Mouse (Mus musculus) lung, embryonic 14.5 days (tissue): ENCODE data around the gene Arnt2. TPM values are rescaled to one million over a fixed set of nuclear protein-coding genes. Genes with fewer than 3 reads are reported as not detected.

Experiments
- ATAC-seq: fragments of 200-750 bp; cut with Nextera tagmentation; 2 replicates; pipeline ENCODE4 v1.8.0; 2017; ENCODE audit warnings: mild to moderate bottlenecking, moderate TSS enrichment, moderate library complexity; ENCODE audit not compliant: insufficient read depth
- DNase-seq: peaks from one replicate; pipeline ENCODE4 v3.0.0-alpha.2; 2015
- H3K27ac ChIP-seq: fragments of 300-500 bp; sonication (generic); 2 replicates; pipeline ENCODE4 v1.5.1; 2014; ENCODE audit warnings: low read depth, mild to moderate bottlenecking, moderate library complexity
- H3K27me3 ChIP-seq: fragments of 300-500 bp; sonication (generic); 2 replicates; pipeline ENCODE4 v1.6.1; 2014; ENCODE audit warnings: low read length, control low read depth; ENCODE audit not compliant: insufficient read depth
- H3K36me3 ChIP-seq: fragments of 300-500 bp; sonication (generic); 2 replicates; pipeline ENCODE4 v1.6.1; 2014; ENCODE audit warnings: control low read depth; ENCODE audit not compliant: insufficient read depth
- H3K4me1 ChIP-seq: fragments of 300-500 bp; sonication (generic); 2 replicates; pipeline ENCODE4 v1.6.1; 2014; ENCODE audit warnings: antibody characterized with exemption, control low read depth; ENCODE audit not compliant: insufficient read depth
- H3K4me2 ChIP-seq: fragments of 300-500 bp; sonication (generic); 2 replicates; pipeline ENCODE4 v1.6.1; 2014; ENCODE audit warnings: mild to moderate bottlenecking
- H3K4me3 ChIP-seq: fragments of 300-500 bp; sonication (generic); 2 replicates; pipeline ENCODE4 v1.5.1; 2014; ENCODE audit warnings: low read depth, low read length
- H3K9ac ChIP-seq: fragments of 300-500 bp; sonication (generic); 2 replicates; pipeline ENCODE4 v1.6.1; 2014
- H3K9me3 ChIP-seq: fragments of 300-500 bp; sonication (generic); 2 replicates; pipeline ENCODE4 v1.6.1; 2016; ENCODE audit warnings: low read depth, low read length, control low read depth
- CTCF ChIP-seq: IDR thresholded peaks from 2 replicates; pipeline ENCODE4 v1.5.1; 2016; ENCODE audit warnings: antibody characterized with exemption, low read depth
- WGBS: fragments of 180-500 bp; shearing (Covaris S2); extraction: QIAGEN DNeasy Blood & Tissue Kit; methylation state at CpG from one replicate; pipeline ENCODE4 v1.1.7; 2014; 5-methylcytosine and 5-hydroxymethylcytosine counted together
- polyA plus RNA-seq: library from polyadenylated mRNA; unstranded; fragments of >200 nt; fragmentation: Nextera tagmentation; extraction: Ambion mirVana; gene quantifications from 2 replicates; pipeline ENCODE4 v1.2.1, GENCODE M21; 2014

Gene Arnt2
- polyA plus RNA-seq, 1 experiment from 2014 or later: 14.4 TPM

GRCm38 (mm10) chr7:84314742-84315141 lies 95.2 kb downstream of the Arnt2 start:
- Histone ChIP-seq H3K9ac (no peak overlapping the region), H3K4me1 (no peaks in the 10 kb centered on the region; the same call in 1 of the 2 replicates), H3K9me3 (no peaks in the 10 kb centered on the region), H3K27ac (no peak overlapping the region), H3K4me3 (no peak overlapping the region), H3K27me3 (no peaks in the 10 kb centered on the region), H3K36me3 (peaks cover 8% of the 10 kb centered on the region; the same call in 1 of the 2 replicates), H3K4me2 (no peak overlapping the region)
- DNase-seq (no peak), ATAC-seq (no peak)
- TF ChIP-seq CTCF: no peak
- WGBS: 95% methylated on average over 2 of the region's 2 CpGs

- Histone ChIP-seq H3K27me3 (no peaks in the 10 kb centered on the region), H3K27ac (no peak overlapping the region), H3K9me3 (no peaks in the 10 kb centered on the region), H3K4me2 (no peak overlapping the region), H3K4me3 (no peak overlapping the region), H3K9ac (no peak overlapping the region), H3K4me1 (no peaks in the 10 kb centered on the region; the same call in 1 of the 2 replicates), H3K36me3 (peaks cover 8% of the 10 kb centered on the region; the same call in 1 of the 2 replicates)
- no peak for ATAC-seq
- TF ChIP-seq CTCF: no peak
- 54% methylated on average over 3 of the region's 3 CpGs for WGBS
- DNase-seq: peak; percentile 37
Measured at GRCm38 (mm10) chr7:84311624-84312023, 98.4 kb downstream of the Arnt2 start.

- Histone ChIP-seq H3K9ac (no peak overlapping the region), H3K27me3 (no peaks in the 10 kb centered on the region), H3K27ac (no peak overlapping the region), H3K36me3 (peaks cover 8% of the 10 kb centered on the region; the same call in 1 of the 2 replicates), H3K9me3 (no peaks in the 10 kb centered on the region), H3K4me2 (no peak overlapping the region), H3K4me1 (no peaks in the 10 kb centered on the region; the same call in 1 of the 2 replicates), H3K4me3 (no peak overlapping the region)
- no peak for TF ChIP-seq CTCF
- no peak for ATAC-seq
- 79% methylated on average over 4 of the region's 4 CpGs for WGBS
- DNase-seq: peak; percentile 29
Measured at GRCm38 (mm10) chr7:84310909-84311311, 99.1 kb downstream of the Arnt2 start.

GRCm38 (mm10) chr7:84307329-84307925 lies 102.5 kb downstream of the Arnt2 start:
- DNase-seq (no peak), ATAC-seq (no peak)
- Histone ChIP-seq H3K4me1 (no peaks in the 10 kb centered on the region), H3K9me3 (no peaks in the 10 kb centered on the region), H3K27me3 (no peaks in the 10 kb centered on the region), H3K9ac (no peak overlapping the region), H3K36me3 (peaks cover 8% of the 10 kb centered on the region; the same call in 1 of the 2 replicates), H3K27ac (no peak overlapping the region), H3K4me2 (no peak overlapping the region), H3K4me3 (no peak overlapping the region)
- TF ChIP-seq CTCF: no peak
- WGBS: 86% methylated on average over 3 of the region's 3 CpGs

- H3K36me3 ChIP-seq: no peaks in the 10 kb centered on the region
- WGBS: 84% methylated on average over 1 of the region's 1 CpGs
- no peak overlapping the region for H3K4me2 ChIP-seq
- H3K9ac ChIP-seq: no peak overlapping the region
- no peaks in the 10 kb centered on the region for H3K27me3 ChIP-seq
- ATAC-seq: no peak
- no peaks in the 10 kb centered on the region for H3K9me3 ChIP-seq
- no peak for TF ChIP-seq CTCF
- DNase-seq: no peak
- H3K4me1 ChIP-seq: peaks cover 3% of the 10 kb centered on the region; the same call in 1 of the 2 replicates
- no peak overlapping the region for H3K4me3 ChIP-seq
- H3K27ac ChIP-seq: no peak overlapping the region
Measured at GRCm38 (mm10) chr7:84300261-84300660, 109.7 kb downstream of the Arnt2 start.

- no peak overlapping the region for H3K4me3 ChIP-seq
- H3K4me1 ChIP-seq: peaks cover 3% of the 10 kb centered on the region; the same call in 1 of the 2 replicates
- ATAC-seq (no peak), DNase-seq (peak; percentile 27)
- no peak for TF ChIP-seq CTCF
- H3K27ac ChIP-seq: no peak overlapping the region
- H3K9ac ChIP-seq: no peak overlapping the region
- H3K4me2 ChIP-seq: no peak overlapping the region
- 63% methylated on average over 4 of the region's 4 CpGs for WGBS
- no peaks in the 10 kb centered on the region for H3K9me3 ChIP-seq
- no peaks in the 10 kb centered on the region for H3K27me3 ChIP-seq
- no peaks in the 10 kb centered on the region for H3K36me3 ChIP-seq
Measured at GRCm38 (mm10) chr7:84299601-84300000, 110.4 kb downstream of the Arnt2 start.

- ATAC-seq: no peak
- no peak for DNase-seq
- no peak for TF ChIP-seq CTCF
- Histone ChIP-seq H3K9ac (no peak overlapping the region), H3K4me2 (no peak overlapping the region), H3K4me1 (no peaks in the 10 kb centered on the region), H3K4me3 (no peak overlapping the region), H3K27me3 (no peaks in the 10 kb centered on the region), H3K27ac (no peak overlapping the region), H3K36me3 (0 out of 2 replicates have a peak, but pooled peaks cover 7% of the 10 kb centered on the region), H3K9me3 (no peaks in the 10 kb centered on the region)
- WGBS: 81% methylated on average over 7 of the region's 7 CpGs
Measured at GRCm38 (mm10) chr7:84293054-84293453, 116.9 kb downstream of the Arnt2 start.

GRCm38 (mm10) chr7:84287226-84287587 lies 122.8 kb downstream of the Arnt2 start:
- 69% methylated on average over 2 of the region's 2 CpGs for WGBS
- H3K4me2 ChIP-seq: no peak overlapping the region
- TF ChIP-seq CTCF: no peak
- H3K4me3 ChIP-seq: no peak overlapping the region
- no peaks in the 10 kb centered on the region for H3K27me3 ChIP-seq
- H3K9me3 ChIP-seq: no peaks in the 10 kb centered on the region
- ATAC-seq: no peak
- DNase-seq: no peak
- H3K4me1 ChIP-seq: no peaks in the 10 kb centered on the region
- H3K27ac ChIP-seq: no peak overlapping the region
- H3K9ac ChIP-seq: no peak overlapping the region
- H3K36me3 ChIP-seq: peaks cover 13% of the 10 kb centered on the region; the same call in 1 of the 2 replicates
